Mouse (Mus musculus): ENCODE measurements around the gene Zfp874a. TPM values are rescaled to one million over a fixed set of nuclear protein-coding genes. Genes with fewer than 3 reads are reported as not detected.

Zfp874a gene
- polyA plus RNA-seq, 1 experiment from 2014 or later = 8.7 TPM

Other genes with a start within 250 kb of the Zfp874a start
- gene Zfp458, start 173.2 kb downstream of the Zfp874a start, polyA plus RNA-seq (2015; fragmentation: Nextera tagmentation; extraction: Ambion mirVana) = 1.8 and 1.9 TPM in 2 replicates
- 0.77 and 0.94 TPM in 2 replicates for gene Zfp457, start 145.1 kb downstream of the Zfp874a start, polyA plus RNA-seq (2015; fragmentation: Nextera tagmentation; extraction: Ambion mirVana)
- gene Zfp595, start 119.1 kb downstream of the Zfp874a start, polyA plus RNA-seq (2015; fragmentation: Nextera tagmentation; extraction: Ambion mirVana) = 2.7 and 2.9 TPM in 2 replicates
- 0.52 and 0.64 TPM in 2 replicates for gene Gm28044, start 91.1 kb downstream of the Zfp874a start, polyA plus RNA-seq (2015; fragmentation: Nextera tagmentation; extraction: Ambion mirVana)
- gene Zfp953, start 91.0 kb downstream of the Zfp874a start, polyA plus RNA-seq (2015; fragmentation: Nextera tagmentation; extraction: Ambion mirVana) = 1.0 and 1.1 TPM in 2 replicates
- 0.21 and 0.44 TPM in 2 replicates for gene Gm28041, start 75.9 kb downstream of the Zfp874a start, polyA plus RNA-seq (2015; fragmentation: Nextera tagmentation; extraction: Ambion mirVana)
- 1.8 and 2.0 TPM in 2 replicates for gene Zfp456, start 75.8 kb downstream of the Zfp874a start, polyA plus RNA-seq (2015; fragmentation: Nextera tagmentation; extraction: Ambion mirVana)
- 5.5 and 7.5 TPM in 2 replicates for gene Zfp429, start 51.8 kb downstream of the Zfp874a start, polyA plus RNA-seq (2015; fragmentation: Nextera tagmentation; extraction: Ambion mirVana)
- gene Zfp459, start 30.2 kb downstream of the Zfp874a start, polyA plus RNA-seq (2015; fragmentation: Nextera tagmentation; extraction: Ambion mirVana) = 0.90 and 1.1 TPM in 2 replicates
- gene Zfp874b, start 32.6 kb upstream of the Zfp874a start, polyA plus RNA-seq (2015; fragmentation: Nextera tagmentation; extraction: Ambion mirVana) = 2.8 and 3.4 TPM in 2 replicates
- 12.7 and 13.3 TPM in 2 replicates for gene Zfp58, start 48.9 kb upstream of the Zfp874a start, polyA plus RNA-seq (2015; fragmentation: Nextera tagmentation; extraction: Ambion mirVana)
- not detected in 2 replicates for gene Gm26965, start 74.5 kb upstream of the Zfp874a start, polyA plus RNA-seq (2015; fragmentation: Nextera tagmentation; extraction: Ambion mirVana)
- gene Zfp87, start 74.6 kb upstream of the Zfp874a start, polyA plus RNA-seq (2015; fragmentation: Nextera tagmentation; extraction: Ambion mirVana) = 19.4 and 20.4 TPM in 2 replicates
- gene Zfp748, start 102.2 kb upstream of the Zfp874a start, polyA plus RNA-seq (2015; fragmentation: Nextera tagmentation; extraction: Ambion mirVana) = 11.8 and 11.9 TPM in 2 replicates
- 3.5 and 4.7 TPM in 2 replicates for gene Zfp729b, start 158.1 kb upstream of the Zfp874a start, polyA plus RNA-seq (2015; fragmentation: Nextera tagmentation; extraction: Ambion mirVana)
- gene Gm49345, start 186.1 kb upstream of the Zfp874a start, polyA plus RNA-seq (2015; fragmentation: Nextera tagmentation; extraction: Ambion mirVana) = 0.26 TPM in 1 of 2 replicates, not detected in the other
- 2.4 and 2.7 TPM in 2 replicates for gene Zfp729a, start 186.2 kb upstream of the Zfp874a start, polyA plus RNA-seq (2015; fragmentation: Nextera tagmentation; extraction: Ambion mirVana)
- 8.9 and 12.7 TPM in 2 replicates for gene Zfp738, start 235.4 kb upstream of the Zfp874a start, polyA plus RNA-seq (2015; fragmentation: Nextera tagmentation; extraction: Ambion mirVana)

Data from stomach, embryonic 15.5 days (tissue).